Mouse (Mus musculus) midbrain, postnatal 0 days (tissue): ENCODE data around the gene Pdlim1. TPM values are rescaled to one million over a fixed set of nuclear protein-coding genes. Genes with fewer than 3 reads are reported as not detected.

Source experiments
- ATAC-seq: fragments of 200-750 bp; cut with Nextera tagmentation; 2 replicates; pipeline ENCODE4 v1.8.0; 2017; ENCODE audit warnings: moderate number of reproducible peaks, mild to moderate bottlenecking, moderate TSS enrichment, moderate library complexity; ENCODE audit not compliant: low FRiP score
- DNase-seq: peaks from one replicate; pipeline ENCODE4 v3.0.0-alpha.2; 2015; ENCODE audit warnings: low spot score
- H3K27ac ChIP-seq: fragments of 300-500 bp; sonication (generic); 2 replicates; pipeline ENCODE4 v1.5.1; 2014; ENCODE audit warnings: low read depth, mild to moderate bottlenecking, low read length, mixed read lengths
- H3K27me3 ChIP-seq: fragments of 300-500 bp; sonication (generic); 2 replicates; pipeline ENCODE4 v1.6.1; 2014; ENCODE audit warnings: low read length, control low read depth, mixed read lengths; ENCODE audit not compliant: insufficient read depth
- H3K36me3 ChIP-seq: fragments of 300-500 bp; sonication (generic); 2 replicates; pipeline ENCODE4 v1.6.1; 2014; ENCODE audit warnings: low read length, control low read depth, mixed read lengths; ENCODE audit not compliant: insufficient read depth
- H3K4me1 ChIP-seq: fragments of 300-500 bp; sonication (generic); 2 replicates; pipeline ENCODE4 v1.6.1; 2014; ENCODE audit warnings: mild to moderate bottlenecking, control low read depth, antibody characterized with exemption, low read length, mixed read lengths; ENCODE audit not compliant: insufficient read depth
- H3K4me2 ChIP-seq: fragments of 300-500 bp; sonication (generic); 2 replicates; pipeline ENCODE4 v1.6.1; 2014; ENCODE audit warnings: low read depth, mild to moderate bottlenecking, low read length, mixed read lengths; ENCODE audit not compliant: poor library complexity, severe bottlenecking
- H3K4me3 ChIP-seq: fragments of 300-500 bp; sonication (generic); 2 replicates; pipeline ENCODE4 v1.5.1; 2014; ENCODE audit warnings: low read depth, mild to moderate bottlenecking, low read length, moderate library complexity
- H3K9ac ChIP-seq: fragments of 300-500 bp; sonication (generic); replicated peaks from 2 replicates; pipeline ENCODE4 v1.6.1; 2014; ENCODE audit warnings: mild to moderate bottlenecking, low read length, moderate library complexity, mixed read lengths; ENCODE audit not compliant: poor library complexity, severe bottlenecking
- H3K9me3 ChIP-seq: fragments of 300-500 bp; sonication (generic); 2 replicates; pipeline ENCODE4 v1.6.1; 2016; ENCODE audit warnings: low read length, control low read depth
- CTCF ChIP-seq: IDR thresholded peaks from 2 replicates; pipeline ENCODE4 v1.5.1; 2016; ENCODE audit warnings: antibody characterized with exemption, mild to moderate bottlenecking
- WGBS: fragments of 180-500 bp; shearing (Covaris S2); extraction: QIAGEN DNeasy Blood & Tissue Kit; methylation state at CpG from one replicate; pipeline ENCODE4 v1.1.7; 2014; 5-methylcytosine and 5-hydroxymethylcytosine counted together
- polyA plus RNA-seq: library from polyadenylated mRNA; unstranded; fragments of >200 nt; fragmentation: Nextera tagmentation; extraction: Ambion mirVana; gene quantifications from 2 replicates; pipeline ENCODE4 v1.2.1, GENCODE M21; 2015
- total RNA-seq: library from RNA; depleted of rRNA; stranded (reverse); fragments of >200 nt; gene quantifications from 2 replicates; pipeline ENCODE4 v1.2.3, GENCODE M21; 2014; rRNA removed

Pdlim1 gene
- total RNA-seq (0.71 and 1.5 TPM in 2 replicates), polyA plus RNA-seq (4.4 and 4.5 TPM in 2 replicates)

- no peak within 1 kb of the TSS; the same call in 1 of the 2 replicates for H3K9ac ChIP-seq
- H3K4me1 ChIP-seq: no peaks in the 10 kb centered on the region
- no peak for TF ChIP-seq CTCF
- H3K4me2 ChIP-seq: peak within 1 kb of the TSS; percentile 94
- H3K27me3 ChIP-seq: peaks cover 27% of the 10 kb centered on the region
- peak; percentile 25 for DNase-seq
- H3K27ac ChIP-seq: no peak within 1 kb of the TSS
- under 1% methylated on average over 36 of the region's 54 CpGs for WGBS
- H3K36me3 ChIP-seq: no peaks in the 10 kb centered on the region
- H3K4me3 ChIP-seq: peak within 1 kb of the TSS; percentile 52
- H3K9me3 ChIP-seq: no peaks in the 10 kb centered on the region
- peak; percentile 55 for ATAC-seq
Measured at GRCm38 (mm10) chr19:40271308-40271892, at the start of gene Pdlim1. Gene Pdlim1, minus strand, starts transcription at chr19:40271842.

- H3K27me3 ChIP-seq: no peaks in the 10 kb centered on the region
- ATAC-seq (no peak), DNase-seq (no peak)
- TF ChIP-seq CTCF: no peak
- H3K9me3 ChIP-seq: no peaks in the 10 kb centered on the region
- no peak overlapping the region for H3K4me2 ChIP-seq
- no peak overlapping the region for H3K27ac ChIP-seq
- H3K9ac ChIP-seq: no peak overlapping the region
- no peaks in the 10 kb centered on the region for H3K4me1 ChIP-seq
- H3K4me3 ChIP-seq: no peak overlapping the region
- peaks cover 34% of the 10 kb centered on the region for H3K36me3 ChIP-seq
- 78% methylated on average over 3 of the region's 3 CpGs for WGBS
Measured at GRCm38 (mm10) chr19:40319199-40319598, 47.6 kb upstream of the Pdlim1 start.

GRCm38 (mm10) chr19:40318511-40318910, 46.9 kb upstream of the Pdlim1 start:
- peaks cover 35% of the 10 kb centered on the region for H3K36me3 ChIP-seq
- no peak overlapping the region for H3K4me2 ChIP-seq
- H3K27me3 ChIP-seq: no peaks in the 10 kb centered on the region
- no peaks in the 10 kb centered on the region for H3K9me3 ChIP-seq
- TF ChIP-seq CTCF: no peak
- H3K4me3 ChIP-seq: no peak overlapping the region
- WGBS: 34% methylated on average over 6 of the region's 6 CpGs
- ATAC-seq (no peak), DNase-seq (no peak)
- no peaks in the 10 kb centered on the region for H3K4me1 ChIP-seq
- no peak overlapping the region for H3K9ac ChIP-seq
- no peak overlapping the region for H3K27ac ChIP-seq

- 62% methylated on average over 4 of the region's 4 CpGs for WGBS
- no peak overlapping the region for H3K4me3 ChIP-seq
- no peak overlapping the region for H3K4me2 ChIP-seq
- no peaks in the 10 kb centered on the region for H3K4me1 ChIP-seq
- no peak for TF ChIP-seq CTCF
- H3K9ac ChIP-seq: no peak overlapping the region
- peaks cover 33% of the 10 kb centered on the region for H3K36me3 ChIP-seq
- no peaks in the 10 kb centered on the region for H3K9me3 ChIP-seq
- DNase-seq (no peak), ATAC-seq (no peak)
- H3K27me3 ChIP-seq: no peaks in the 10 kb centered on the region
- H3K27ac ChIP-seq: no peak overlapping the region
Measured at GRCm38 (mm10) chr19:40317001-40317400, 45.4 kb upstream of the Pdlim1 start.

GRCm38 (mm10) chr19:40314252-40314651, 42.6 kb upstream of the Pdlim1 start:
- no peak overlapping the region for H3K9ac ChIP-seq
- H3K4me3 ChIP-seq: no peak overlapping the region
- H3K9me3 ChIP-seq: no peaks in the 10 kb centered on the region
- H3K36me3 ChIP-seq: peaks cover 41% of the 10 kb centered on the region
- no peak for ATAC-seq
- DNase-seq: no peak
- H3K27me3 ChIP-seq: no peaks in the 10 kb centered on the region
- TF ChIP-seq CTCF: no peak
- H3K4me2 ChIP-seq: no peak overlapping the region
- WGBS: 95% methylated on average over 11 of the region's 11 CpGs
- no peak overlapping the region for H3K27ac ChIP-seq
- no peaks in the 10 kb centered on the region for H3K4me1 ChIP-seq

- ATAC-seq (no peak), DNase-seq (no peak)
- Histone ChIP-seq H3K4me3 (no peak overlapping the region), H3K36me3 (peaks cover 41% of the 10 kb centered on the region), H3K9ac (no peak overlapping the region), H3K4me1 (no peaks in the 10 kb centered on the region), H3K9me3 (no peaks in the 10 kb centered on the region), H3K4me2 (no peak overlapping the region), H3K27me3 (no peaks in the 10 kb centered on the region), H3K27ac (no peak overlapping the region)
- 95% methylated on average over 8 of the region's 8 CpGs for WGBS
- TF ChIP-seq CTCF: no peak
Measured at GRCm38 (mm10) chr19:40311631-40312030, 40.0 kb upstream of the Pdlim1 start.
